Mouse (Mus musculus): ENCODE measurements around the gene Pigm. TPM values are rescaled to one million over a fixed set of nuclear protein-coding genes. Genes with fewer than 3 reads are reported as not detected.

Gene Pigm
- polyA plus RNA-seq, 1 experiment, result 7.9 TPM

- Histone ChIP-seq H3K27me3 (ENCODE audit: control insufficient read depth, insufficient read depth, low read length) (no peaks in the 10 kb centered on the region), H3K27ac (ENCODE audit: insufficient read depth, low read length) (0 out of 2 replicates have a peak overlapping the region, but pooled peaks have one; percentile 46), H3K4me1 (ENCODE audit: control insufficient read depth, insufficient read depth, low read length) (peaks cover 19% of the 10 kb centered on the region), H3K4me3 (replicated peaks; ENCODE audit: insufficient read depth, low read depth, low read length) (no peak overlapping the region)
- whole genome bisulfite sequencing, result 22% methylated on average over 8 of the region's 8 CpGs
- peak; percentile 39 to 67 for DNase-seq
- TF ChIP-seq POLR2A (IDR thresholded peaks at IDR 0.05; ENCODE audit: borderline replicate concordance, insufficient read depth, low read length) (no peak), CTCF (IDR thresholded peaks at IDR 0.05; ENCODE audit: borderline replicate concordance, insufficient read depth, low read depth, low read length) (no peak)
Measured at GRCm38 (mm10) chr1:172331422-172331947, 44.9 kb upstream of the Pigm start.

GRCm38 (mm10) chr1:172332925-172333324, 43.4 kb upstream of the Pigm start:
- Histone ChIP-seq H3K4me1 (ENCODE audit: control insufficient read depth, insufficient read depth, low read length) (peaks cover 22% of the 10 kb centered on the region), H3K4me3 (replicated peaks; ENCODE audit: insufficient read depth, low read depth, low read length) (no peak overlapping the region), H3K27me3 (ENCODE audit: control insufficient read depth, insufficient read depth, low read length) (no peaks in the 10 kb centered on the region), H3K27ac (ENCODE audit: insufficient read depth, low read length) (no peak overlapping the region)
- WGBS, result 96% methylated on average over 2 of the region's 2 CpGs
- TF ChIP-seq POLR2A (IDR thresholded peaks at IDR 0.05; ENCODE audit: borderline replicate concordance, insufficient read depth, low read length) (no peak), CTCF (IDR thresholded peaks at IDR 0.05; ENCODE audit: borderline replicate concordance, insufficient read depth, low read depth, low read length) (no peak)
- no peak for DNase-seq

GRCm38 (mm10) chr1:172333512-172333911, 42.8 kb upstream of the Pigm start:
- Histone ChIP-seq H3K27me3 (ENCODE audit: control insufficient read depth, insufficient read depth, low read length) (no peaks in the 10 kb centered on the region), H3K4me3 (replicated peaks; ENCODE audit: insufficient read depth, low read depth, low read length) (no peak overlapping the region), H3K27ac (ENCODE audit: insufficient read depth, low read length) (no peak overlapping the region), H3K4me1 (ENCODE audit: control insufficient read depth, insufficient read depth, low read length) (peaks cover 22% of the 10 kb centered on the region)
- TF ChIP-seq CTCF (IDR thresholded peaks at IDR 0.05; ENCODE audit: borderline replicate concordance, insufficient read depth, low read depth, low read length), result peak; percentile 58; the same call in 1 of the 2 replicates
- TF ChIP-seq POLR2A (IDR thresholded peaks at IDR 0.05; ENCODE audit: borderline replicate concordance, insufficient read depth, low read length), result no peak
- WGBS, result 31% methylated on average over 3 of the region's 3 CpGs
- DNase-seq, result peak; percentile 33 to 43

GRCm38 (mm10) chr1:172335804-172336203, 40.5 kb upstream of the Pigm start:
- H3K4me3 ChIP-seq (replicated peaks; ENCODE audit: insufficient read depth, low read depth, low read length), result no peak overlapping the region
- no peaks in the 10 kb centered on the region for H3K27me3 ChIP-seq (ENCODE audit: control insufficient read depth, insufficient read depth, low read length)
- WGBS, result 85% methylated on average over 15 of the region's 15 CpGs
- no peak overlapping the region for H3K27ac ChIP-seq (ENCODE audit: insufficient read depth, low read length)
- no peak for TF ChIP-seq POLR2A (IDR thresholded peaks at IDR 0.05; ENCODE audit: borderline replicate concordance, insufficient read depth, low read length)
- TF ChIP-seq CTCF (IDR thresholded peaks at IDR 0.05; ENCODE audit: borderline replicate concordance, insufficient read depth, low read depth, low read length), result no peak
- DNase-seq, result no peak
- H3K4me1 ChIP-seq (ENCODE audit: control insufficient read depth, insufficient read depth, low read length), result peaks cover 12% of the 10 kb centered on the region; the same call in 1 of the 2 replicates

GRCm38 (mm10) chr1:172337411-172338185, 38.7 kb upstream of the Pigm start:
- 4% methylated on average over 2 of the region's 2 CpGs for WGBS
- DNase-seq, result peak; percentile 75 to 84
- peak overlapping the region; percentile 66 for H3K27ac ChIP-seq (ENCODE audit: insufficient read depth, low read length)
- H3K27me3 ChIP-seq (ENCODE audit: control insufficient read depth, insufficient read depth, low read length), result no peaks in the 10 kb centered on the region
- H3K4me3 ChIP-seq (replicated peaks; ENCODE audit: insufficient read depth, low read depth, low read length), result no peak overlapping the region
- TF ChIP-seq CTCF (IDR thresholded peaks at IDR 0.05; ENCODE audit: borderline replicate concordance, insufficient read depth, low read depth, low read length) (no peak), POLR2A (IDR thresholded peaks at IDR 0.05; ENCODE audit: borderline replicate concordance, insufficient read depth, low read length) (no peak)
- H3K4me1 ChIP-seq (ENCODE audit: control insufficient read depth, insufficient read depth, low read length), result peaks cover 4% of the 10 kb centered on the region; the same call in 1 of the 2 replicates

GRCm38 (mm10) chr1:172340729-172341321, 35.5 kb upstream of the Pigm start, which contains the start of gene Kcnj10:
Kcnj10 (plus strand) TSS chr1:172341210.
- DNase-seq, result peak; percentile 82 to 85
- Histone ChIP-seq H3K27ac (ENCODE audit: insufficient read depth, low read length) (peak within 1 kb of the TSS; percentile 67; the same call in 1 of the 2 replicates), H3K27me3 (ENCODE audit: control insufficient read depth, insufficient read depth, low read length) (no peaks in the 10 kb centered on the region), H3K4me3 (replicated peaks; ENCODE audit: insufficient read depth, low read depth, low read length) (peak within 1 kb of the TSS; percentile 59), H3K4me1 (ENCODE audit: control insufficient read depth, insufficient read depth, low read length) (peaks cover 4% of the 10 kb centered on the region; the same call in 1 of the 2 replicates)
- TF ChIP-seq POLR2A (IDR thresholded peaks at IDR 0.05; ENCODE audit: borderline replicate concordance, insufficient read depth, low read length) (no peak; the same call in 1 of the 2 replicates), CTCF (IDR thresholded peaks at IDR 0.05; ENCODE audit: borderline replicate concordance, insufficient read depth, low read depth, low read length) (no peak)
- 2% methylated on average over 38 of the region's 38 CpGs for WGBS

- 25% methylated on average over 10 of the region's 10 CpGs for WGBS
- peak overlapping the region; percentile 7; the same call in 1 of the 2 replicates for H3K27ac ChIP-seq (ENCODE audit: insufficient read depth, low read length)
- peaks cover 3% of the 10 kb centered on the region; the same call in 1 of the 2 replicates for H3K4me1 ChIP-seq (ENCODE audit: control insufficient read depth, insufficient read depth, low read length)
- H3K27me3 ChIP-seq (ENCODE audit: control insufficient read depth, insufficient read depth, low read length), result no peaks in the 10 kb centered on the region
- H3K4me3 ChIP-seq (replicated peaks; ENCODE audit: insufficient read depth, low read depth, low read length), result peak overlapping the region; percentile 45
- no peak for TF ChIP-seq CTCF (IDR thresholded peaks at IDR 0.05; ENCODE audit: borderline replicate concordance, insufficient read depth, low read depth, low read length)
- no peak for TF ChIP-seq POLR2A (IDR thresholded peaks at IDR 0.05; ENCODE audit: borderline replicate concordance, insufficient read depth, low read length)
- no peak for DNase-seq
Measured at GRCm38 (mm10) chr1:172341386-172341785, 35.0 kb upstream of the Pigm start.

Measured in cerebellum, adult 2 months (tissue).